Mouse (Mus musculus): ENCODE data around the gene Tekt1. TPM values are rescaled to one million over a fixed set of nuclear protein-coding genes. Genes with fewer than 3 reads are reported as not detected.

The Tekt1 gene
- not detected for polyA plus RNA-seq (2014; fragmentation: Illumina TruSeq; extraction: RNeasy Lipid Tissue Mini Kit (QIAGEN cat#74804); ENCODE audit: low read depth, low replicate concordance)

DNA sequence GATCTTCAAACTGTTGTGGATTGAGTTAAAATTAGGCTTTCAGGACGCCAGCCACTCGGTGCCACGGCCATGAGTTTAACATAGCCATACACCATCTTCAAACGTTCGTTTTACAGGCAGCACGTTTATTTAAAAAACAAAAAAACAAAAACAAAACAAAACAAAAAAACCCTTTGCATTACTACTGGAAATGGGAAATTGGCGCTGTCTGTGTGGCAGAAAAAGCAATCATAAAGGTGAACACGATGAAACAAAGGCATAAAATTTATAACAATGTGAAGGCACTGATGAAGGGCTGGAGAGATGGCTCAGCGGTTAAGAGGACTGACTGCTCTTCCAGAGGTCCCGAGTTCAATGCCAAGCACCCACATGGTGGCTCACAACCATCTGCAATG is at the start of gene Tekt1:
Gene Tekt1, minus strand, starts transcription at position 96 of the 395 bp plus-strand sequence.

DNA sequence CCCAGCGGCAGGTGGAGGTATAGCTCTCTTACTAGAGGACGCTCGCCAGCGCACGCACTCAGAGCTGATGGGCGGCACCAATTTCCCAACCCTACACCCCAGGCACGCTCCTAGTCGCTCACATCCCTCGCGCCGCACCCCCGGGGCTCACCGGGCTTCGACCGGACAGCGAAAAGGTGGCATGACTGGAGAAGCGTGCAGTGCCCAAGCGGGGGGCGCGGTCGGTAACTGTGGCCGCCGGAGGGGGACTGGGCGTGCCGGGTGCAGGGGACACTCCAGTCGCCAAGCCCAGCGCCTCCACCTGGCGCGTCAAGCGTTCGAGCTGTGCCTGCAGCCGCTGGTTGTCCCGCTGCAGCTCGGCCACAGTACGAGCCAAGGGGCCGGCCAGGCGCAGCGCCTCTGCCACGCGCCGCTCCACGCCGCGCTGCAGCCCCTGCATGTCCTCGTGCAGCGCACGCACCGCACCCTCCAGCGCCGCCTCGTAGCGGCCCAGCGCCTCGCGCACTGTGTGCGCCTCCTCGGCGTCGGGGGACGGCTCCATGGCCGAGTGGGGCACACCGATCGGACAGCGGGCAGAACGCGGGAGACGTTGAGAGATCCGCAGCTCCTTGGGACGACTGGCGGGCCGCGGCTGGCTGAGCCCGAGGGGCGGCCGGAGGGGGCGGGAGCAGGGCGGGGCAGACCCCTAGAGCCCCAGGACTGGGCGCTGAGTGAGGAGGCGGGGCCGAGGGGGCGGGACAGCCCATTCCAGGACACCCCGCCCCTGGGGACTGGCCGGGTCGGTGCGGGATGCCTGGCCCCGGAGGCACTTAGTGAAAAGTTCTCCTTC is 49.1 kb upstream of the Tekt1 start, which contains the start of gene Smtnl2:
Gene Smtnl2, minus strand, starts transcription at position 621 of the 829 bp plus-strand sequence.

DNA sequence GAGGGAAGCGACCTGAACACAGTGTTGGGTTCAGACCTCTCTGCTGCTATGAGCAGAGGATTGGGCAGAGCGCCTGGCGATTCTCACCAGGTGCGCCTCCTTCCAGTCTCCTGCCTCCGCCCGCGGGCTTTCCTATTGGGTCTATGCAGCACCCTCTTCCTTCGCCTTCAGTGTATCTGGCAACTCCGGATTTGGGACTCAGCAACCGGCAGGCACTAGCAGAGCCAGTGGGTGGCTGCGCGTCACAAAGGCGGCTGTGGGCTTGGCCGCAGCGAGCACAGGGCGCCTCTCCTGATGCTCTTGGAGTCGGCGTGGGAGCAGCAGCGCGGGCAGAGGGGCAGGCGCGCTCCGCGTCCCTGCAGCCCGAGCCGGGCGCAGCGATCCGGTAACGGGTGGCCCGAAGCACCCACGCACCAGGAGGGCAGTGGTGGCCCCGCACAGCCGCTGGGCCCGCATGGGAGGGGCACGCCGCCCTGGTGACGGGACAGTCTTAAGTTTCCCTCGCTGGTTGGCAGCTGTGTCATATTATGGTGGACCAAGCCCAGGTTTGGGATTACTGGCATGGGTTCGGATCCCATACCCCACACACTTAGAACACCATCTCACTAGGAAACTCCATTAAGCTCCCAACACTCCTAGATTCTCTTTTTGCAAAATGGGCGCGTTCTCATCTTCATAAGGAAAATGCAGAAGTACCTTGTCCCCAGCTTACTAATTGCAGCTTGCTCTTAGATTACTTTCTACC is 47.9 kb downstream of the Tekt1 start, which contains the start of gene Fbxo39:
Gene Fbxo39, plus strand, starts transcription at position 294 of the 745 bp plus-strand sequence.

DNA sequence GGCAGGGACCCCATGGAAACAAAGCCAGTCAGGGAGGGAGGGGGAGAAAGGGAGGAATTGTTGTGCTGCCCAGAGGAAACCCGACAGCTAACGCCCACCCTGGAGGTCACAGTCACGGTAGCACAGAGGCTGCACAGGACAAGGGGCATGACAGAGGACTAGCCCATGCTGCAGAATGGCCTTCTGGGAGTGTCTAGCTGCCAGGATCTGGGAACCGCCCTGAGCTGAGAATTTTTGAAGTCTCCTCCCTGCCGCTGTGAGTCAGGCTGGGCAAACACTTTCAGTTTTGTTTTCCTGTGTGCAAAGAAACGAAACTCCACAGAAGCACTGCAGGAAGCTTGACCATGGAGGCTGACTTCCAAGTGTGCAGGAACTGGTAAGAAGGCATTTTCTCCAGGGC is 60.9 kb downstream of the Tekt1 start, which contains the start of gene Xaf1:
Gene Xaf1, plus strand, starts transcription at position 296 of the 400 bp plus-strand sequence.

Other genes starting within 250 kb of the Tekt1 start
- gene Pitpnm3, start 226.7 kb downstream of the Tekt1 start, polyA plus RNA-seq (2014; fragmentation: Illumina TruSeq; extraction: RNeasy Lipid Tissue Mini Kit (QIAGEN cat#74804); ENCODE audit: low read depth, low replicate concordance) = not detected
- gene Gm43951, start 155.6 kb downstream of the Tekt1 start, polyA plus RNA-seq (2014; fragmentation: Illumina TruSeq; extraction: RNeasy Lipid Tissue Mini Kit (QIAGEN cat#74804); ENCODE audit: low read depth, low replicate concordance) = not detected
- gene 4933427D14Rik, start 155.0 kb downstream of the Tekt1 start, polyA plus RNA-seq (2014; fragmentation: Illumina TruSeq; extraction: RNeasy Lipid Tissue Mini Kit (QIAGEN cat#74804); ENCODE audit: low read depth, low replicate concordance) = 1.4 TPM
- 79.5 TPM for gene Txndc17, start 154.9 kb downstream of the Tekt1 start, polyA plus RNA-seq (2014; fragmentation: Illumina TruSeq; extraction: RNeasy Lipid Tissue Mini Kit (QIAGEN cat#74804); ENCODE audit: low read depth, low replicate concordance)
- gene Med31, start 146.8 kb downstream of the Tekt1 start, polyA plus RNA-seq (2014; fragmentation: Illumina TruSeq; extraction: RNeasy Lipid Tissue Mini Kit (QIAGEN cat#74804); ENCODE audit: low read depth, low replicate concordance) = 5.5 TPM
- gene Slc13a5, start 95.2 kb downstream of the Tekt1 start, polyA plus RNA-seq (2014; fragmentation: Illumina TruSeq; extraction: RNeasy Lipid Tissue Mini Kit (QIAGEN cat#74804); ENCODE audit: low read depth, low replicate concordance) = 0.19 TPM
- 20.2 TPM for gene Xaf1, start 60.8 kb downstream of the Tekt1 start, polyA plus RNA-seq (2014; fragmentation: Illumina TruSeq; extraction: RNeasy Lipid Tissue Mini Kit (QIAGEN cat#74804); ENCODE audit: low read depth, low replicate concordance)
- gene Fbxo39, start 48.0 kb downstream of the Tekt1 start, polyA plus RNA-seq (2014; fragmentation: Illumina TruSeq; extraction: RNeasy Lipid Tissue Mini Kit (QIAGEN cat#74804); ENCODE audit: low read depth, low replicate concordance) = not detected
- 0.32 TPM for gene Smtnl2, start 49.3 kb upstream of the Tekt1 start, polyA plus RNA-seq (2014; fragmentation: Illumina TruSeq; extraction: RNeasy Lipid Tissue Mini Kit (QIAGEN cat#74804); ENCODE audit: low read depth, low replicate concordance)
- 2.4 TPM for gene Ggt6, start 73.1 kb upstream of the Tekt1 start, polyA plus RNA-seq (2014; fragmentation: Illumina TruSeq; extraction: RNeasy Lipid Tissue Mini Kit (QIAGEN cat#74804); ENCODE audit: low read depth, low replicate concordance)
- 14.4 TPM for gene Mybbp1a, start 78.9 kb upstream of the Tekt1 start, polyA plus RNA-seq (2014; fragmentation: Illumina TruSeq; extraction: RNeasy Lipid Tissue Mini Kit (QIAGEN cat#74804); ENCODE audit: low read depth, low replicate concordance)
- 6.7 TPM for gene Spns2, start 127.5 kb upstream of the Tekt1 start, polyA plus RNA-seq (2014; fragmentation: Illumina TruSeq; extraction: RNeasy Lipid Tissue Mini Kit (QIAGEN cat#74804); ENCODE audit: low read depth, low replicate concordance)
- gene Spns3, start 188.1 kb upstream of the Tekt1 start, polyA plus RNA-seq (2014; fragmentation: Illumina TruSeq; extraction: RNeasy Lipid Tissue Mini Kit (QIAGEN cat#74804); ENCODE audit: low read depth, low replicate concordance) = not detected
- gene Ube2g1, start 244.8 kb upstream of the Tekt1 start, polyA plus RNA-seq (2014; fragmentation: Illumina TruSeq; extraction: RNeasy Lipid Tissue Mini Kit (QIAGEN cat#74804); ENCODE audit: low read depth, low replicate concordance) = 85.4 TPM

All from liver, adult 10 weeks (tissue).